Mouse (Mus musculus) midbrain, embryonic 16.5 days (tissue): ENCODE data around the gene Arhgap15. TPM values are rescaled to one million over a fixed set of nuclear protein-coding genes. Genes with fewer than 3 reads are reported as not detected.

Experiments
- ATAC-seq: fragments of 200-750 bp; cut with Nextera tagmentation; 2 replicates; pipeline ENCODE4 v1.8.0; 2017; ENCODE audit warnings: moderate TSS enrichment
- H3K27ac ChIP-seq: fragments of 300-500 bp; sonication (generic); 2 replicates; pipeline ENCODE4 v1.5.1; 2014; ENCODE audit warnings: mild to moderate bottlenecking, low read length, mixed read lengths
- H3K27me3 ChIP-seq: fragments of 300-500 bp; sonication (generic); 2 replicates; pipeline ENCODE4 v1.6.1; 2014; ENCODE audit warnings: low read depth, low read length, mixed read lengths; ENCODE audit not compliant: control insufficient read depth, insufficient read depth
- H3K36me3 ChIP-seq: fragments of 300-500 bp; sonication (generic); 2 replicates; pipeline ENCODE4 v1.6.1; 2014; ENCODE audit warnings: mild to moderate bottlenecking, low read length, moderate library complexity, mixed read lengths; ENCODE audit not compliant: control insufficient read depth, insufficient read depth
- H3K4me1 ChIP-seq: fragments of 300-500 bp; sonication (generic); 2 replicates; pipeline ENCODE4 v1.6.1; 2014; ENCODE audit warnings: mild to moderate bottlenecking, low read length, mixed read lengths; ENCODE audit not compliant: control insufficient read depth, insufficient read depth
- H3K4me2 ChIP-seq: fragments of 300-500 bp; sonication (generic); 2 replicates; pipeline ENCODE4 v1.6.1; 2014; ENCODE audit warnings: mild to moderate bottlenecking, low read length, mixed read lengths
- H3K4me3 ChIP-seq: fragments of 300-500 bp; sonication (generic); 2 replicates; pipeline ENCODE4 v1.5.1; 2014; ENCODE audit warnings: low read depth, mild to moderate bottlenecking, low read length, moderate library complexity, mixed read lengths
- H3K9ac ChIP-seq: fragments of 300-500 bp; sonication (generic); 2 replicates; pipeline ENCODE4 v1.6.1; 2014; ENCODE audit warnings: low read depth, low read length, mixed read lengths
- H3K9me3 ChIP-seq: fragments of 300-500 bp; sonication (generic); replicated peaks from 2 replicates; pipeline ENCODE4 v1.6.1; 2014; ENCODE audit warnings: mild to moderate bottlenecking, low read length, mixed read lengths; ENCODE audit not compliant: control insufficient read depth, poor library complexity, severe bottlenecking
- WGBS: fragments of 180-500 bp; shearing (Covaris S2); extraction: QIAGEN DNeasy Blood & Tissue Kit; methylation state at CpG from one replicate; pipeline ENCODE4 v1.1.7; 2014; 5-methylcytosine and 5-hydroxymethylcytosine counted together
- polyA plus RNA-seq: library from polyadenylated mRNA; unstranded; fragments of >200 nt; fragmentation: Nextera tagmentation; extraction: Ambion mirVana; gene quantifications from 2 replicates; pipeline ENCODE4 v1.2.1, GENCODE M21; 2015

Gene Arhgap15
- polyA plus RNA-seq, 1 experiment from 2014 or later = 1.1 TPM

GRCm38 (mm10) chr2:44114296-44114695 lies 365.7 kb downstream of the Arhgap15 start:
- WGBS = 53% methylated on average over 2 of the region's 2 CpGs
- H3K36me3 ChIP-seq = no peaks in the 10 kb centered on the region
- H3K27me3 ChIP-seq = no peaks in the 10 kb centered on the region
- H3K4me2 ChIP-seq = no peak overlapping the region
- no peaks in the 10 kb centered on the region for H3K4me1 ChIP-seq
- no peak overlapping the region for H3K4me3 ChIP-seq
- no peak overlapping the region for H3K27ac ChIP-seq
- no peaks in the 10 kb centered on the region for H3K9me3 ChIP-seq
- no peak overlapping the region for H3K9ac ChIP-seq
- ATAC-seq = no peak

- no peaks in the 10 kb centered on the region for H3K9me3 ChIP-seq
These were observed 372.5 kb downstream of the Arhgap15 start for GRCm38 (mm10) chr2:44121162-44121561.

GRCm38 (mm10) chr2:44123246-44123645 lies 374.6 kb downstream of the Arhgap15 start:
- Histone ChIP-seq H3K9ac (no peak overlapping the region), H3K4me3 (no peak overlapping the region)
- WGBS = 94% methylated on average over 2 of the region's 2 CpGs

More at GRCm38 (mm10) chr2:44121162-44121561, 372.5 kb downstream of the Arhgap15 start:
- no peak overlapping the region for H3K9ac ChIP-seq
- ATAC-seq = no peak
- H3K4me3 ChIP-seq = no peak overlapping the region
- no peaks in the 10 kb centered on the region for H3K4me1 ChIP-seq
- 82% methylated on average over 5 of the region's 5 CpGs for WGBS
- H3K36me3 ChIP-seq = no peaks in the 10 kb centered on the region
- H3K27ac ChIP-seq = no peak overlapping the region
- H3K27me3 ChIP-seq = no peaks in the 10 kb centered on the region
- H3K4me2 ChIP-seq = no peak overlapping the region

GRCm38 (mm10) chr2:44124093-44124492 lies 375.5 kb downstream of the Arhgap15 start:
- 72% methylated on average over 3 of the region's 3 CpGs for WGBS
- no peak overlapping the region for H3K9ac ChIP-seq

More at GRCm38 (mm10) chr2:44123246-44123645, 374.6 kb downstream of the Arhgap15 start:
- no peak for ATAC-seq
- Histone ChIP-seq H3K36me3 (no peaks in the 10 kb centered on the region), H3K9me3 (no peaks in the 10 kb centered on the region), H3K27ac (no peak overlapping the region), H3K4me1 (no peaks in the 10 kb centered on the region), H3K27me3 (no peaks in the 10 kb centered on the region), H3K4me2 (no peak overlapping the region)

GRCm38 (mm10) chr2:44124683-44125082 lies 376.1 kb downstream of the Arhgap15 start:
- Histone ChIP-seq H3K4me2 (no peak overlapping the region), H3K27ac (no peak overlapping the region), H3K36me3 (no peaks in the 10 kb centered on the region), H3K4me1 (no peaks in the 10 kb centered on the region), H3K27me3 (no peaks in the 10 kb centered on the region), H3K9me3 (no peaks in the 10 kb centered on the region), H3K4me3 (no peak overlapping the region), H3K9ac (no peak overlapping the region)
- WGBS = 89% methylated on average over 3 of the region's 3 CpGs
- ATAC-seq = no peak

More at GRCm38 (mm10) chr2:44124093-44124492, 375.5 kb downstream of the Arhgap15 start:
- Histone ChIP-seq H3K27ac (no peak overlapping the region), H3K4me2 (no peak overlapping the region), H3K27me3 (no peaks in the 10 kb centered on the region), H3K36me3 (no peaks in the 10 kb centered on the region), H3K9me3 (no peaks in the 10 kb centered on the region), H3K4me1 (no peaks in the 10 kb centered on the region), H3K4me3 (no peak overlapping the region)
- ATAC-seq = no peak

GRCm38 (mm10) chr2:44126044-44126695 lies 377.5 kb downstream of the Arhgap15 start:
- Histone ChIP-seq H3K4me1 (no peaks in the 10 kb centered on the region), H3K9ac (no peak overlapping the region), H3K27me3 (no peaks in the 10 kb centered on the region), H3K4me2 (no peak overlapping the region), H3K9me3 (no peaks in the 10 kb centered on the region), H3K27ac (no peak overlapping the region), H3K36me3 (no peaks in the 10 kb centered on the region), H3K4me3 (no peak overlapping the region)
- ATAC-seq = no peak
- 86% methylated on average over 1 of the region's 1 CpGs for WGBS

- Histone ChIP-seq H3K27ac (no peak overlapping the region), H3K4me3 (no peak overlapping the region), H3K9me3 (no peaks in the 10 kb centered on the region), H3K27me3 (no peaks in the 10 kb centered on the region), H3K4me1 (no peaks in the 10 kb centered on the region), H3K4me2 (no peak overlapping the region), H3K36me3 (no peaks in the 10 kb centered on the region), H3K9ac (no peak overlapping the region)
- no peak; the same call in 1 of the 2 replicates for ATAC-seq
- 55% methylated on average over 3 of the region's 3 CpGs for whole genome bisulfite sequencing
These were observed 380.9 kb downstream of the Arhgap15 start for GRCm38 (mm10) chr2:44129533-44129932.

GRCm38 (mm10) chr2:44131271-44131670 lies 382.6 kb downstream of the Arhgap15 start:
- WGBS = 85% methylated on average over 3 of the region's 3 CpGs

GRCm38 (mm10) chr2:44134796-44135195 lies 386.2 kb downstream of the Arhgap15 start:
- Histone ChIP-seq H3K4me3 (no peak overlapping the region), H3K9ac (no peak overlapping the region), H3K36me3 (no peaks in the 10 kb centered on the region), H3K9me3 (no peaks in the 10 kb centered on the region), H3K4me1 (no peaks in the 10 kb centered on the region), H3K27ac (no peak overlapping the region), H3K27me3 (no peaks in the 10 kb centered on the region), H3K4me2 (no peak overlapping the region)
- WGBS = 69% methylated on average over 3 of the region's 3 CpGs
- ATAC-seq = no peak

More at GRCm38 (mm10) chr2:44131271-44131670, 382.6 kb downstream of the Arhgap15 start:
- Histone ChIP-seq H3K36me3 (no peaks in the 10 kb centered on the region), H3K4me1 (no peaks in the 10 kb centered on the region), H3K4me2 (no peak overlapping the region), H3K9ac (no peak overlapping the region), H3K27me3 (no peaks in the 10 kb centered on the region), H3K27ac (no peak overlapping the region), H3K9me3 (no peaks in the 10 kb centered on the region), H3K4me3 (no peak overlapping the region)
- ATAC-seq = no peak
